Mouse (Mus musculus) megakaryocyte, embryonic 14.5 days (primary cell): ENCODE data around the gene Cnpy1. TPM values are rescaled to one million over a fixed set of nuclear protein-coding genes. Genes with fewer than 3 reads are reported as not detected.
A peak's percentile ranks its signal among the peaks of the same experiment; 100 is the strongest.

Experiments used
- H3K27me3 ChIP-seq: replicated peaks from 2 replicates; pipeline ENCODE3; 2012; ENCODE audit warnings: inconsistent platforms
- H3K36me3 ChIP-seq: replicated peaks from 2 replicates; pipeline ENCODE3; 2012; ENCODE audit warnings: low read length, inconsistent platforms, mixed read lengths
- H3K4me1 ChIP-seq: 2 replicates; pipeline ENCODE4 v1.6.1; 2012; ENCODE audit warnings: inconsistent platforms
- H3K4me3 ChIP-seq: replicated peaks from 2 replicates; pipeline ENCODE3; 2012; ENCODE audit warnings: moderate library complexity, mild to moderate bottlenecking, inconsistent platforms
- H3K9me3 ChIP-seq: 2 replicates; pipeline ENCODE4 v1.6.1; 2012; ENCODE audit warnings: inconsistent platforms
- FLI1 ChIP-seq: IDR thresholded peaks from 2 replicates; pipeline ENCODE4 v1.6.1; 2012; ENCODE audit warnings: low read length, inconsistent platforms, mixed read lengths
- GATA1 ChIP-seq: IDR thresholded peaks from 3 replicates; pipeline ENCODE4 v1.6.1; 2012; ENCODE audit warnings: mixed read lengths, low read length, inconsistent platforms, borderline replicate concordance
- polyA plus RNA-seq: library from polyadenylated mRNA; stranded (reverse); fragments of >175 nt; gene quantifications from 2 replicates; pipeline ENCODE4 v1.2.3, GENCODE M21; 2012; ENCODE audit warnings: low replicate concordance; ENCODE audit not compliant: insufficient read depth

Gene Cnpy1
- polyA plus RNA-seq, 1 experiment: not detected

DNA sequence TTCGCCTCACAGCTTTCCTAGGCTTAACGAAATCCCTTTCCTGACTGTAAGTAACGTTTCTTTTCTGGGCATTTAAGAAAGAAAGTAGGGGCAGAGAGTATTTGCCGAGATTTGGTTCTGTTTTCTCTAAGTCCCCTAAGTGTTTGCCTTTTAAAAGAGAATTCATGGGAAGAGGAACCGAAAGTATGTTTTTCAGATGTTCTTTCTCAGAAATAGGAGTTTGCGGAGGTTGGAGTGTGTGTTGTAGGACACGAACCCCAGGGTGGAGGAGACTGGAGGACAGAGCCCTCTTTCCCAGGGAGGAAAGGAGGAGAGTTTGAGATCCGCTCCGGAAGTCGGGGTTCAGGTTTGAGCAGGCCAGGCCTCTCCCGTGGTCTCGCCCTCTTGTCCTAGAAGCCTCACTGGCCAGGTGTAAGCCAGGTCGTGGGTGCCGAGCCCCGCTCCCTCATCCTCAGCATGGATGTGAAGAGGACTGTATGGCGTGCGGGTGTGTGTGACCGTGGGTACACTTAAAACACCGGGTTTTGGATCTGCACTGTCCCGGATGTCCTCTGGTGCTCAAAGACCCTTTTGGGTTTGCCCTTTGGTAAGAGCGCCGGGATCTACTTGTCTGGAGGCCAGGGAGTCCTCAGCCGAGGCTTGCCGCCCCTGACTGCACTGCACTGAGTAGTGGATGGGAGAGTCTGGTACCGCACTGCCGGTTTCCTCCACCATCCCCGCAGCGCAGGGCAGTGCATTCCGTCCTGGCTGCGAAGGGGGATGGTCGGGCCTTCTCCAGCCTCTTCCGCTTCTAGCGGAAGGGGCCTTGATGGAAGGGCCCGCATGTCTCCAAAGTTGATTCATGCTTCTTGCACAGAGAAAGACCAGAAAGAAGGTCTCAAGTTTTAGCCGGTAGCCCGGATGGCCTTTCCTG lies 77.1 kb downstream of the Cnpy1 start:
- H3K27me3 ChIP-seq: peaks cover 94% of the 10 kb centered on the region
- no peaks in the 10 kb centered on the region for H3K36me3 ChIP-seq
- no peak for TF ChIP-seq GATA1
- no peak for TF ChIP-seq FLI1
- no peaks in the 10 kb centered on the region for H3K9me3 ChIP-seq
- H3K4me1 ChIP-seq: peaks cover 48% of the 10 kb centered on the region
- H3K4me3 ChIP-seq: peak overlapping the region; percentile 88

DNA sequence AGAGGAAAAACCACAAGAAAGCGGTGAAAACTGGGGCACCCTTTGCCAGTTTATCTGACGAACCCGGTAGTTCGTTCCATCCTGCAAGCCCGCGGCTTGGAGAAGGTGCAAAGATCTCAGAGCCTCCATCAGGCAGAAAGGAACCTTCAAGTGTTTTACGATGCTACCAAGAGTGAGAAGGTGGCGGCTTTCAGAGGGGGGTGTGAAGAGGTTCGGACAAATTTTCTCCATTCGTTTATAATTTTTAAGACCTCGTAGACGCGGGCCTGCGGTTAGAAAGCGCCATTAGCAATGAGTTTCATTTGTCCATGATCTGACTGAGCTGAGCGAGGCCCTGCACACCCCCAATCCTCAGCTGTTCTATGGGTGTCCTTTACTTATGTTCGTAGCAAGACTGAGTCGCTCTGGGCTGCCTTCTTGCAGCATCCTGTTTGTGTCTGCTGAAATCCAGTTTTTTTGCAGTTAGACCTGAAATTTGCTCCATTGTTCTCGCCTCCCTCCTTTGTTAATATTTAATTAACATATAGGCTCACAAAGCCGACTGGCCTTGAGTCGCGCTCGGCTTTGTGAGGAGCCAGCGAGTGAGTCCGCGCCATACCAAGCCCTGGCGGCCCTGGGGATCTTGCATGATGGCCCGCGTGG lies 77.9 kb downstream of the Cnpy1 start:
- H3K4me3 ChIP-seq: peak overlapping the region; percentile 88
- no peaks in the 10 kb centered on the region for H3K9me3 ChIP-seq
- peaks cover 48% of the 10 kb centered on the region for H3K4me1 ChIP-seq
- H3K27me3 ChIP-seq: peaks cover 93% of the 10 kb centered on the region
- H3K36me3 ChIP-seq: no peaks in the 10 kb centered on the region
- TF ChIP-seq GATA1: no peak
- TF ChIP-seq FLI1: no peak

DNA sequence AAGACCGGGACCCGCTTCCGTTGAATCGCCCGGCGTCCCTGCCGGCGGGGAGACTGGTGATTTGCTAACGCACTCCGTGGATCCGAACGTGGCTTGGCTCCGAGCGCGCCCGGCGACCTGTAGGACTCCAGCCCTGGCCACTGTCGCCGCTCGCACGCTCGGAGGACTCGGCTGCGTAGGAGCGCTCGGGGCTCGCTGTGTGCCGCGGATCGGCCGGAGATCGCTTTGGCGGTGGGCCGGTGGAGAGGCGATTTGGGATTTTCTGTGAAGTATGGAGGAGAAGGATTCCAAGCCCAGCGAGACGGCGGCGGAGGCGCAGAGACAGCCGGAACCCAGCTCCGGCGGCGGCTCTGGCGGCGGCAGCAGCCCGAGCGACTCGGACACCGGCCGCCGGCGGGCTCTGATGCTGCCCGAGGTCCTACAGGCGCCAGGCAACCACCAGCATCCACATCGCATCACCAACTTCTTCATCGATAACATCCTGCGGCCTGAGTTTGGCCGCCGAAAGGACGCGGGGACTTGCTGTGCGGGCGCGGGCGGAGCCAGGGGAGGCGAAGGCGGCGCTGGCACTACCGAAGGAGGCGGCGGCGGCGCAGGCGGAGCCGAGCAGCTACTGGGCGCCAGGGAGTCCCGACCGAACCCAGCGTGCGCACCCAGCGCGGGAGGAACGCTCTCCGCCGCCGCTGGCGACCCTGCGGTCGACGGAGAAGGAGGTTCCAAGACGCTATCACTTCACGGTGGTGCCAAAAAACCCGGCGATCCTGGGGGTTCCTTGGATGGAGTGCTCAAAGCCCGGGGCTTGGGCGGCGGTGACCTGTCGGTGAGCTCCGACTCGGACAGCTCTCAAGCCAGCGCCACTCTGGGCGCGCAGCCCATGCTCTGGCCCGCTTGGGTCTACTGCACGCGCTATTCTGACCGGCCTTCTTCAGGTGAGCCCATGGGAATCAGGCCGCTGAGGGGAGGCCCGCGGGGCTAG lies 79.1 kb downstream of the Cnpy1 start:
- H3K4me1 ChIP-seq: peaks cover 55% of the 10 kb centered on the region
- H3K36me3 ChIP-seq: no peaks in the 10 kb centered on the region
- H3K4me3 ChIP-seq: peak overlapping the region; percentile 86
- TF ChIP-seq FLI1 (no peak), GATA1 (no peak)
- peaks cover 94% of the 10 kb centered on the region for H3K27me3 ChIP-seq
- 0 out of 2 replicates have a peak, but pooled peaks cover 2% of the 10 kb centered on the region for H3K9me3 ChIP-seq

DNA sequence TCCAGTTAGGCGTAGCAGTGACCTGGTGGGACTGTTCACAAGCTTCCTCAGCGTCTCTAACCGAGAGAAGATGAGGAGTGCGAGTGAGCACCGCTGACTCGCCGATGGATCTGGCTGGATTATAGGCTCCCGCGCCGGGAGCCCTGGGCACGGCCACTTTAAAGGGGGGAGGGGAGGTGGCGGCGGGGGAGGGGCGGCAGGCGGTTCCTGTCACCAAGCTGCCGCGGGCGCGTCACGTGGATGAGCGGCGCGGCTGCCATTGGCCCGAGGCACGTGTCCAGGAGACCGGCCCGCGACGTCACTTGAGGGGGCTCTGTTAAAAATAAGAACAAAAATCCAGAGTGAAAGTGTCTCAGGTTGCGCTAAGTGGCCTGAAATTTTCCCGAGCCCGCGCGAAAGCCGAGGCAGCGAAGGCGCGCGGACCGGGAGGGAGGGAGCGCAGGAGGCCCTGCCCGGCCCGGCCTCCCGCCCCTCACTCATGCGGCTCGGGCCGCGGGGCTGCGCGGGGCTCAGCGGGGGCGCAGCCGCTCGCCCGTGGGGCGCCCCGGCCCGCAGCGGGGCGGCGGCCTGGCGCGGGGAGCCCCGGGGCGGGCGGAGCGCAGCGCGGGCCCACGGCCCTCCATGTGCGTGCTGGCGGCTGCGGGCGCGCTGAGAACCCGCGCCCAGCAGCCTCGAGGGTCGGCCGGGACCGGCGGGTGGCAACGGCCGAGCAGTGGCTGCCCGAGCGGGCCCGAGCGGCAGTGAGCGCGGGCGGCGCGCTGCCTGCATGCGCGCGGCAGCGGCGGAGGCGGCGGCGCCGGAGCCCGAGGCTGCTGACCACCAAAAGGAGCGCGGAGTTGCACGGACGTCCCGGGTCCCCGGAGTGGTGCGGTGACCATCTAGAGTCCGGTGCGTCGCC lies 80.0 kb downstream of the Cnpy1 start, which contains the start of gene En2:
Gene En2, plus strand, starts transcription at position 337 of the 898 bp plus-strand sequence.
- TF ChIP-seq FLI1 (no peak), GATA1 (no peak)
- Histone ChIP-seq H3K9me3 (0 out of 2 replicates have a peak, but pooled peaks cover 6% of the 10 kb centered on the region), H3K4me1 (peaks cover 54% of the 10 kb centered on the region), H3K27me3 (peaks cover 94% of the 10 kb centered on the region), H3K4me3 (peak within 1 kb of the TSS; percentile 86), H3K36me3 (no peaks in the 10 kb centered on the region)

DNA sequence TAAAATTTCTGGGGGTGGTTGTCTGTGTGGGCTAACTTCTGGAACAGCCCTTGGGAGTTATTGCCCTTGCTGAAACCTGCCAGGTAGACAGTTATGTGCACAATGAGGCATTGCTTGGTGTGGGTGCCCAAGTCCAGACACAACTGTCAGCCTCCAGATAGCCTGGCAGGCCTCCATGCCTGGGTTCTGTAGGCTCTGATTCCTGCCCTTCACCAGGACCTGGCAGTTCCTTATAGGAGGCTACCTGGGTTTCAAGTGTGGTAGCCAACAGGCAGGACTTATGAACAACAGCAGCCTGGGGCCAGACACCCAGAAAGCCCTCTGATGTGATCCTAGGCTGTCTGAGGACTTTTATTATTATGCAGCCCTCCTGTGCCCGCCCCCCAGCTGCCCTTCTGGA lies 81.7 kb downstream of the Cnpy1 start:
- no peak for TF ChIP-seq FLI1
- no peak for TF ChIP-seq GATA1
- H3K4me3 ChIP-seq: no peak overlapping the region
- H3K27me3 ChIP-seq: peaks cover 96% of the 10 kb centered on the region
- H3K36me3 ChIP-seq: no peaks in the 10 kb centered on the region
- H3K4me1 ChIP-seq: peaks cover 54% of the 10 kb centered on the region
- 0 out of 2 replicates have a peak, but pooled peaks cover 6% of the 10 kb centered on the region for H3K9me3 ChIP-seq

DNA sequence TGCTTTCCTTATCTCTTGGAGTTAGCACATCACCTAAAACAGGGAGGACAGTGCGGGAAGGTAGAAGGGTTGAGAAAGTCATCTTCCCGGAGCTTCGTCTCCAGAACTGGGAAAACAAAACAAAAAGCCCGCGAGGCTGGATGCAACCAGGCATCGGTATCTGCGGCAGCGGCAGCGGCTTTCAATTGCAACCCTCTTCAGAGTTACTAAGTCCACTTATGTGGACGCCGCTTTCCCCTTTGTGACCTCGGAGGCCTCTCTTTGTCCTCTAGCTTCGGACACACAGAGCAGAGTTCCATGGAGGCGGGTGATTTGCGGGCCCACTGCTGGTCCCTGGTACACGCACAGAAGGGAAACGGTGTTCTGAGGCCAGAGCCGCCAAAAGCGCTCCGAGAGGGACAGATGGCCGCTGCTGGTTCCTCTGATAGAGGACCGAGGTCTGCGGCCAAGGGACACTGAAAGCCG lies 83.6 kb downstream of the Cnpy1 start:
- H3K4me1 ChIP-seq: peaks cover 46% of the 10 kb centered on the region
- peak overlapping the region; percentile 70 for H3K4me3 ChIP-seq
- H3K9me3 ChIP-seq: 0 out of 2 replicates have a peak, but pooled peaks cover 6% of the 10 kb centered on the region
- no peaks in the 10 kb centered on the region for H3K36me3 ChIP-seq
- H3K27me3 ChIP-seq: peaks cover 96% of the 10 kb centered on the region
- no peak for TF ChIP-seq FLI1
- TF ChIP-seq GATA1: no peak

DNA sequence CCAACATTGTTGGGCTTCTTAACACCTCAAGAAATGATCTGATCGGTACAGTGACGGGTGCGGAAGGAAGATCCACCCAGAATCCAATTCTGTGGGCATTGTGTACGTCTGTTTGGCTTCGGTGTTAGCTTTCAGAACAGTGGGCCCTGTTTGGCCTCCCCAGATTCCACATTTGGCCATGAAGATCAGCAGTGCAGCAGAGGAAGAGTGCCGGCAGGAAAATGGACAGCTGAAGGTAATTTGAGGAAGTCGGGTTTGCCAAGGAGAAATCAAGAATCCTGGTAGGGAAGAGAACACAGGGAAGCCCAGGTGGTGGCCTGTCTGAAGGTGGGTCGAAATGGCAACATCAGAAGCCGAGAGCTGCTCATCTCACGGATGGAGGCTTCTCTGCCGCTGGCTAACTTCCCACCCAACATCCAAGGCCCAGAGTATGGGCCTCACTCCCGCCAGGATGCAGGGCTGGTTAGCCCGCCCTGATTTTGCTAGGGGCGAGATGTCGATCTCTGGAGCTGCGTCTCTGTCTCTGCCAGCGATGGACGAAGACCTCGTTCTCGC lies 84.1 kb downstream of the Cnpy1 start:
- Histone ChIP-seq H3K36me3 (no peaks in the 10 kb centered on the region), H3K4me1 (peaks cover 44% of the 10 kb centered on the region), H3K9me3 (0 out of 2 replicates have a peak, but pooled peaks cover 6% of the 10 kb centered on the region), H3K27me3 (peaks cover 96% of the 10 kb centered on the region), H3K4me3 (peak overlapping the region; percentile 70)
- TF ChIP-seq GATA1: no peak
- TF ChIP-seq FLI1: no peak

DNA sequence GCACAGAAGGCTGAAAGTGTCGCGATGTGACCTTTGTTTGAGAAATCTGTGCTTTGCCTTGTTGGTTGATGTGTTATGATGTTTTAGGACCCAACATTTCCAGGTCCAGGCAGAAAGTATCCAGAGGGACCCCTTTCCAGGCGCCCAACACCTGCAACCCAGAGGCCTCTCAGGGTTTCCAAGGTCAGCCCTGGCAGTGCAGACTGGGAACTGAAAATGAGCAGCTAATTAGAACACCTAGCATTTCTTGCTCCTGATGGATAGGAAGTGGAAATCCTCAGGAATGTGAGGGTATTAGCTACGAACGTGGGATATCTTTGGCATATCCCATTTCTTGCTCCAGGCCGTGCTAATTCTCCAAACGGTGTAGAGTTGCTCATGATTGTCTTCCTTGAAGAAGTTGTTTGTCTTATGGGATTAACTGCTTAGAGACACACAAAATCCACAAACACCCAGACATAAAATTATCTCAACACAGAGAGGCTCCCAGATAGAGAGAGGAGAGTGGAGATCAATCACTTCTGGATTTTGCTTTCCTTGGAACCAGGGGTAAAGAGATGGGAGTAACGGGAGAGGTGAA lies 85.6 kb downstream of the Cnpy1 start:
- H3K27me3 ChIP-seq: peaks cover 93% of the 10 kb centered on the region

More for the DNA sequence above, 85.6 kb downstream of the Cnpy1 start:
- TF ChIP-seq GATA1: no peak
- TF ChIP-seq FLI1: no peak
- Histone ChIP-seq H3K36me3 (no peaks in the 10 kb centered on the region), H3K4me3 (no peak overlapping the region), H3K9me3 (0 out of 2 replicates have a peak, but pooled peaks cover 6% of the 10 kb centered on the region), H3K4me1 (peaks cover 29% of the 10 kb centered on the region)
